Mouse (Mus musculus) lung, postnatal 0 days (tissue): Measurements from ENCODE around the gene Zmat5.

Experiments
- CTCF ChIP-seq: IDR thresholded peaks from 2 replicates; pipeline ENCODE4 v1.5.1; 2016; ENCODE audit warnings: antibody characterized with exemption, mild to moderate bottlenecking
- EP300 ChIP-seq: IDR thresholded peaks from 2 replicates; pipeline ENCODE4 v1.6.1; 2016; ENCODE audit warnings: antibody characterized with exemption, mild to moderate bottlenecking, control low read depth

DNA sequence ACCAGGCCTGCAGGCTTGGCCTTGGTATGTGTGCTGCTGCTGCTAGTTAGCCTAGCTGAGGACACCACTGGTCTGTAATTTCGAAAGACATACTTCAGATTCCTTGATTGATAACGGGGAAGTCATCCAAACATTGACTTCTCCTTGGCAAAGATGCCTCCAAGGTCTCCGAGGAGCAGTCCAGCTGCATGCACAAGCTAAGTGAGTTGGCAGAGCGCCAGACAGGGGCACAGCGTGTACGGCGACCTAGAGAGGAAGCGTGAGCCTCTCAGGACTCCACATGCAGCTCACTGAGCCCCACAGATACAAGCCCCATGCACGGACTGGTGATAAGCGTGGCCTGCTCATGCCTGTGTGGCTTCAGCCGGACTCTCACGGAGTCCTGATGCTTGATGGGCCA lies 25.1 kb downstream of the Zmat5 start:
- TF ChIP-seq CTCF (no peak), EP300 (no peak)
